Mouse (Mus musculus) midbrain, postnatal 0 days (tissue): Measurements from ENCODE around the gene Slc7a6. TPM values are rescaled to one million over a fixed set of nuclear protein-coding genes. Genes with fewer than 3 reads are reported as not detected.

Experiments used
- ATAC-seq: fragments of 200-750 bp; cut with Nextera tagmentation; 2 replicates; pipeline ENCODE4 v1.8.0; 2017; ENCODE audit warnings: moderate number of reproducible peaks, mild to moderate bottlenecking, moderate TSS enrichment, moderate library complexity; ENCODE audit not compliant: low FRiP score
- DNase-seq: peaks from one replicate; pipeline ENCODE4 v3.0.0-alpha.2; 2015; ENCODE audit warnings: low spot score
- H3K27ac ChIP-seq: fragments of 300-500 bp; sonication (generic); 2 replicates; pipeline ENCODE4 v1.5.1; 2014; ENCODE audit warnings: low read depth, mild to moderate bottlenecking, low read length, mixed read lengths
- H3K27me3 ChIP-seq: fragments of 300-500 bp; sonication (generic); 2 replicates; pipeline ENCODE4 v1.6.1; 2014; ENCODE audit warnings: low read length, control low read depth, mixed read lengths; ENCODE audit not compliant: insufficient read depth
- H3K36me3 ChIP-seq: fragments of 300-500 bp; sonication (generic); 2 replicates; pipeline ENCODE4 v1.6.1; 2014; ENCODE audit warnings: low read length, control low read depth, mixed read lengths; ENCODE audit not compliant: insufficient read depth
- H3K4me1 ChIP-seq: fragments of 300-500 bp; sonication (generic); 2 replicates; pipeline ENCODE4 v1.6.1; 2014; ENCODE audit warnings: mild to moderate bottlenecking, control low read depth, antibody characterized with exemption, low read length, mixed read lengths; ENCODE audit not compliant: insufficient read depth
- H3K4me2 ChIP-seq: fragments of 300-500 bp; sonication (generic); 2 replicates; pipeline ENCODE4 v1.6.1; 2014; ENCODE audit warnings: low read depth, mild to moderate bottlenecking, low read length, mixed read lengths; ENCODE audit not compliant: poor library complexity, severe bottlenecking
- H3K4me3 ChIP-seq: fragments of 300-500 bp; sonication (generic); 2 replicates; pipeline ENCODE4 v1.5.1; 2014; ENCODE audit warnings: low read depth, mild to moderate bottlenecking, low read length, moderate library complexity
- H3K9ac ChIP-seq: fragments of 300-500 bp; sonication (generic); replicated peaks from 2 replicates; pipeline ENCODE4 v1.6.1; 2014; ENCODE audit warnings: mild to moderate bottlenecking, low read length, moderate library complexity, mixed read lengths; ENCODE audit not compliant: poor library complexity, severe bottlenecking
- H3K9me3 ChIP-seq: fragments of 300-500 bp; sonication (generic); 2 replicates; pipeline ENCODE4 v1.6.1; 2016; ENCODE audit warnings: low read length, control low read depth
- CTCF ChIP-seq: IDR thresholded peaks from 2 replicates; pipeline ENCODE4 v1.5.1; 2016; ENCODE audit warnings: antibody characterized with exemption, mild to moderate bottlenecking
- WGBS: fragments of 180-500 bp; shearing (Covaris S2); extraction: QIAGEN DNeasy Blood & Tissue Kit; methylation state at CpG from one replicate; pipeline ENCODE4 v1.1.7; 2014; 5-methylcytosine and 5-hydroxymethylcytosine counted together
- polyA plus RNA-seq: library from polyadenylated mRNA; unstranded; fragments of >200 nt; fragmentation: Nextera tagmentation; extraction: Ambion mirVana; gene quantifications from 2 replicates; pipeline ENCODE4 v1.2.1, GENCODE M21; 2015
- total RNA-seq: library from RNA; depleted of rRNA; stranded (reverse); fragments of >200 nt; gene quantifications from 2 replicates; pipeline ENCODE4 v1.2.3, GENCODE M21; 2014

Slc7a6 gene
- total and polyA plus RNA-seq, 2 experiments from 2014 or later = 41.7 to 44.3 TPM

- no peak overlapping the region for H3K4me3 ChIP-seq
- no peak overlapping the region for H3K4me2 ChIP-seq
- peaks cover 14% of the 10 kb centered on the region for H3K36me3 ChIP-seq
- H3K27me3 ChIP-seq = peaks cover 41% of the 10 kb centered on the region
- H3K9ac ChIP-seq = no peak overlapping the region
- no peak overlapping the region for H3K27ac ChIP-seq
- ATAC-seq (no peak), DNase-seq (no peak)
- no peak for TF ChIP-seq CTCF
- H3K4me1 ChIP-seq = peaks cover 20% of the 10 kb centered on the region; the same call in 1 of the 2 replicates
- H3K9me3 ChIP-seq = no peaks in the 10 kb centered on the region
- 79% methylated on average over 6 of the region's 6 CpGs for WGBS
Measured at GRCm38 (mm10) chr8:106133946-106134345, 34.7 kb upstream of the Slc7a6 start.

GRCm38 (mm10) chr8:106134751-106135571 lies 33.7 kb upstream of the Slc7a6 start:
- DNase-seq (no peak), ATAC-seq (peak; percentile 38; the same call in 1 of the 2 replicates)
- Histone ChIP-seq H3K4me2 (no peak overlapping the region), H3K4me1 (peaks cover 20% of the 10 kb centered on the region; the same call in 1 of the 2 replicates), H3K9ac (no peak overlapping the region), H3K27me3 (peaks cover 41% of the 10 kb centered on the region), H3K36me3 (peaks cover 12% of the 10 kb centered on the region), H3K4me3 (no peak overlapping the region), H3K27ac (no peak overlapping the region), H3K9me3 (no peaks in the 10 kb centered on the region)
- no peak for TF ChIP-seq CTCF
- WGBS = 30% methylated on average over 14 of the region's 14 CpGs

DNA sequence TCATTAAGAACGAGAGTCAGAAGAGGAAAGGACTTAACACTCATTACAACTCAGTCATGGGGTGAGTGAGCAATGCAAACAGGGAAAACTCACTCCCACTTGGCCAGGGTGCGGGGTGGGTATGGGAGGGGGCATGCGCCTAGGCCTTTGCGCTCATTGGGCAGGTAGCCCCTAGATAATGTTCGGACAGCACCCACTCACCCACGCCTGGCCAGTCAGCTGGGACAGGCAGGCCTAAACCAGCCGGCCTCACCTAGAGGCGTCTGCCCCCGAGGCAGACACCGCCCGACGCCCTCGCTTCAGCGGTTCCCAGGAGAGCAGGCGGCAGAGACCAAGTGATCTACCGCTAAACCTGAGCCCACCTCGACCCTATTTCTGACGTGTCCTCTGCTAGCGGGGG lies 33.0 kb upstream of the Slc7a6 start:
- ATAC-seq = no peak

GRCm38 (mm10) chr8:106136156-106137130 lies 32.2 kb upstream of the Slc7a6 start, which contains the start of gene Esrp2:
TSS of gene Esrp2 (minus strand) at chr8:106136974.
- peaks cover 5% of the 10 kb centered on the region for H3K36me3 ChIP-seq
- H3K9ac ChIP-seq = peak within 1 kb of the TSS; percentile 48
- DNase-seq = no peak
- WGBS = under 1% methylated on average over 69 of the region's 86 CpGs
- H3K27me3 ChIP-seq = peaks cover 41% of the 10 kb centered on the region
- H3K9me3 ChIP-seq = no peaks in the 10 kb centered on the region
- peaks cover 20% of the 10 kb centered on the region; the same call in 1 of the 2 replicates for H3K4me1 ChIP-seq
- no peak for ATAC-seq
- no peak for TF ChIP-seq CTCF
- H3K4me2 ChIP-seq = peak within 1 kb of the TSS; percentile 91
- H3K27ac ChIP-seq = no peak within 1 kb of the TSS
- peak within 1 kb of the TSS; percentile 46 for H3K4me3 ChIP-seq

More for the DNA sequence above, 33.0 kb upstream of the Slc7a6 start:
- Histone ChIP-seq H3K4me3 (peak overlapping the region; percentile 46; the same call in 1 of the 2 replicates), H3K4me1 (peaks cover 20% of the 10 kb centered on the region; the same call in 1 of the 2 replicates), H3K9ac (no peak overlapping the region), H3K27ac (no peak overlapping the region), H3K4me2 (peak overlapping the region; percentile 91), H3K27me3 (peaks cover 41% of the 10 kb centered on the region), H3K36me3 (peaks cover 12% of the 10 kb centered on the region), H3K9me3 (no peaks in the 10 kb centered on the region)
- TF ChIP-seq CTCF = no peak
- 6% methylated on average over 16 of the region's 19 CpGs for WGBS
- no peak for DNase-seq

DNA sequence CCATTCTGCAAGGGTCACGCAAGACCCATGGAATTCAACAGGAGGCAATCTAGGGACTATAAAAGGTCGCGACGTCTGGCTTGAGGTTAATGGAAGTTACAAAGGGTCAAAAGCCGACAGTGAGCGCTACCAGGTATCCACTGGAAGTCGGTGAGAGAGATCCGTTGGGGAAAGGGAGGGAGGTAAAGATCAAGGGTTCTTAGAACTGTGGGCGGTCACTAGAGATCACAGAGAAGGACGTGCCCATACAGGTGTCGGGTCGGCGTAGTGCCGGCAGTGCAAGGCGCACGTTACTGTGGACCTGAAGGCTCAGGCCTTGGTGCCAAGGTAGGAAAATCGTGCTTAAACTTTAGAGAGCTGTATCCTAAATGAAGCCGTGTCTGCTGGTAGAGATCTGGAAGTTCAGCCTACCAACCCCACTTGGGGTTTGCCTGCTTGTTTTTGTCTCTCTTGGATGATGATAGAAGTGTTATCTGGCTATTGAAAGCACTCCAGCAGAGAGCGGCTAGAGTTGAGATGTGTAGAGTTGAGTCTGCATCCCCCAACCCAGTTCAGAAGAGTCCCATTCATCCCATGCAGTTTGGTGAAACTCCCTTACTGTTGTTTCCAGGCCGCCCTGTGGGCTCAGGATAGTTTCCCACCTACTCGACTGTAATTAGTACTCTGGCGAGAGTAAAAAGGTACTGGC lies 31.3 kb upstream of the Slc7a6 start:
- H3K9ac ChIP-seq = peak overlapping the region; percentile 48; the same call in 1 of the 2 replicates
- DNase-seq = no peak
- no peaks in the 10 kb centered on the region for H3K9me3 ChIP-seq
- ATAC-seq = no peak
- peak overlapping the region; percentile 46 for H3K4me3 ChIP-seq
- 5% methylated on average over 22 of the region's 22 CpGs for WGBS
- no peak overlapping the region for H3K27ac ChIP-seq
- H3K4me1 ChIP-seq = peaks cover 20% of the 10 kb centered on the region; the same call in 1 of the 2 replicates
- H3K4me2 ChIP-seq = peak overlapping the region; percentile 91
- peaks cover 4% of the 10 kb centered on the region; the same call in 1 of the 2 replicates for H3K36me3 ChIP-seq
- TF ChIP-seq CTCF = no peak
- H3K27me3 ChIP-seq = peaks cover 41% of the 10 kb centered on the region
